Comparison of ENCODE assay signal across 7 mouse cellular contexts in genomic region chr7:25218705-25219415, GRCm38 (mm10). TPM values are rescaled to one million over a fixed set of nuclear protein-coding genes. Genes with fewer than 3 reads are reported as not detected.
DNase-seq lines count a peak whose midpoint lies in the region; ATAC-seq and TF ChIP-seq lines count a peak whose summit lies in the region.

No protein-coding gene starts in this region.

- H3K4me3 ChIP-seq in G1E (ENCODE audit: low read depth, low read length) = peak overlapping the region; percentile 90
- peak overlapping the region; percentile 63 for H3K4me3 ChIP-seq in embryonic facial prominence, embryonic 14.5 days (ENCODE audit: low read depth, low read length)
- H3K4me3 ChIP-seq in hindbrain, embryonic 10.5 days = peak overlapping the region; percentile 80
- H3K4me3 ChIP-seq in limb, embryonic 12.5 days (replicated peaks) = peak overlapping the region; percentile 71
- peak overlapping the region; percentile 65 for H3K4me3 ChIP-seq in midbrain, embryonic 12.5 days

- peak overlapping the region; percentile 74 for H3K9ac ChIP-seq in embryonic facial prominence, embryonic 14.5 days (ENCODE audit: low read depth, low read length)
- H3K9ac ChIP-seq in limb, embryonic 12.5 days (replicated peaks) = peak overlapping the region; percentile 71
- H3K9ac ChIP-seq in midbrain, embryonic 12.5 days (replicated peaks) = peak overlapping the region; percentile 72

- H3K4me2 ChIP-seq in embryonic facial prominence, embryonic 14.5 days (ENCODE audit: low read depth, low read length) = peak overlapping the region; percentile 92
- H3K4me2 ChIP-seq in limb, embryonic 12.5 days = peak overlapping the region; percentile 92
- peak overlapping the region; percentile 96 for H3K4me2 ChIP-seq in midbrain, embryonic 12.5 days (replicated peaks)

- peaks cover 61% of the 10 kb centered on the region for H3K4me1 ChIP-seq in G1E (ENCODE audit: insufficient read depth, low read depth, low read length)
- peaks cover 13% of the 10 kb centered on the region for H3K4me1 ChIP-seq in embryonic facial prominence, embryonic 14.5 days (ENCODE audit: control insufficient read depth, insufficient read depth, low read length)
- peaks cover 50% of the 10 kb centered on the region for H3K4me1 ChIP-seq in hindbrain, embryonic 10.5 days (replicated peaks)
- H3K4me1 ChIP-seq in limb, embryonic 12.5 days (replicated peaks) = peaks cover 27% of the 10 kb centered on the region
- peaks cover 34% of the 10 kb centered on the region for H3K4me1 ChIP-seq in midbrain, embryonic 12.5 days

- 1% methylated on average over 39 of the region's 53 CpGs for WGBS in embryonic facial prominence, embryonic 14.5 days
- WGBS in hindbrain, embryonic 10.5 days = under 1% methylated on average over 53 of the region's 53 CpGs
- under 1% methylated on average over 53 of the region's 53 CpGs for WGBS in limb, embryonic 12.5 days
- WGBS in midbrain, embryonic 12.5 days = under 1% methylated on average over 53 of the region's 53 CpGs

- peak; percentile 66 for DNase-seq in G1E (ENCODE audit: low spot score)
- peak; percentile 67 for DNase-seq in adrenal gland, postnatal 14 days
- peak; percentile 67 for DNase-seq in embryonic facial prominence, embryonic 14.5 days (ENCODE audit: low spot score)
- peak; percentile 83 for DNase-seq in hindbrain, embryonic 10.5 days (ENCODE audit: low spot score)
- DNase-seq in spleen, postnatal 14 days (ENCODE audit: low spot score in 2 of 2) = peak; percentile 32 to 53

- peaks cover 52% of the 10 kb centered on the region for H3K36me3 ChIP-seq in G1E (replicated peaks)
- peaks cover 19% of the 10 kb centered on the region; the same call in 1 of the 2 replicates for H3K36me3 ChIP-seq in embryonic facial prominence, embryonic 14.5 days (ENCODE audit: control insufficient read depth, insufficient read depth, low read length)
- H3K36me3 ChIP-seq in hindbrain, embryonic 10.5 days = peaks cover 27% of the 10 kb centered on the region
- peaks cover 30% of the 10 kb centered on the region for H3K36me3 ChIP-seq in limb, embryonic 12.5 days
- peaks cover 9% of the 10 kb centered on the region; the same call in 1 of the 2 replicates for H3K36me3 ChIP-seq in midbrain, embryonic 12.5 days

- H3K9me3 ChIP-seq in G1E (replicated peaks) = no peaks in the 10 kb centered on the region
- H3K9me3 ChIP-seq in embryonic facial prominence, embryonic 14.5 days (ENCODE audit: control insufficient read depth, low read length) = no peaks in the 10 kb centered on the region
- H3K9me3 ChIP-seq in hindbrain, embryonic 10.5 days = no peaks in the 10 kb centered on the region
- no peaks in the 10 kb centered on the region for H3K9me3 ChIP-seq in limb, embryonic 12.5 days
- H3K9me3 ChIP-seq in midbrain, embryonic 12.5 days = no peaks in the 10 kb centered on the region

- no peaks in the 10 kb centered on the region for H3K27me3 ChIP-seq in G1E (ENCODE audit: insufficient read depth, low read length)
- no peaks in the 10 kb centered on the region for H3K27me3 ChIP-seq in embryonic facial prominence, embryonic 14.5 days (replicated peaks; ENCODE audit: control insufficient read depth, insufficient read depth, low read length)
- H3K27me3 ChIP-seq in hindbrain, embryonic 10.5 days (ENCODE audit: insufficient read depth, poor library complexity, severe bottlenecking) = peaks cover 5% of the 10 kb centered on the region; the same call in 1 of the 2 replicates
- H3K27me3 ChIP-seq in limb, embryonic 12.5 days = no peaks in the 10 kb centered on the region
- no peaks in the 10 kb centered on the region for H3K27me3 ChIP-seq in midbrain, embryonic 12.5 days

- no peak for TF ChIP-seq CTCF in G1E (IDR thresholded peaks at IDR 0.05; ENCODE audit: low read depth, low read length)

- H3K27ac ChIP-seq in embryonic facial prominence, embryonic 14.5 days (replicated peaks; ENCODE audit: low read depth, low read length) = 0 out of 2 replicates have a peak overlapping the region, but pooled peaks have one; percentile 61
- H3K27ac ChIP-seq in hindbrain, embryonic 10.5 days = peak overlapping the region; percentile 97
- peak overlapping the region; percentile 82 for H3K27ac ChIP-seq in limb, embryonic 12.5 days
- peak overlapping the region; percentile 76 for H3K27ac ChIP-seq in midbrain, embryonic 12.5 days (replicated peaks)

- ATAC-seq in G1E (ENCODE audit: extremely low read depth, insufficient number of reproducible peaks, low FRiP score, poor library complexity, severe bottlenecking) = no peak
- ATAC-seq in embryonic facial prominence, embryonic 14.5 days (ENCODE audit: low read depth) = 0 out of 2 replicates have a peak, but pooled peaks have one; percentile 8
- ATAC-seq in limb, embryonic 12.5 days (ENCODE audit: insufficient number of reproducible peaks, insufficient read depth, low FRiP score, low TSS enrichment, low read depth) = peak; percentile 6
- peak; percentile 1; the same call in 1 of the 2 replicates for ATAC-seq in midbrain, embryonic 12.5 days (ENCODE audit: low FRiP score, low read depth)

RNA-seq across cellular contexts. Expression of gene Dedd2, which starts 1.6 kb away (rescaled TPM):
- total RNA-seq in G1E (2014; fragmentation: Nextera tagmentation) = 4.6 and 13.1 TPM in 2 replicates
- 9.7 and 13.2 TPM in 2 replicates for total RNA-seq in G1E (2017)
- polyA plus RNA-seq in G1E (2012) = 43.7 and 55.3 TPM in 2 replicates
- total RNA-seq in adrenal gland, postnatal 14 days (2021) = 17.4 and 17.9 TPM in 2 replicates
- 8.3 and 9.4 TPM in 2 replicates for polyA plus RNA-seq in embryonic facial prominence, embryonic 14.5 days (2014; fragmentation: Nextera tagmentation; extraction: Ambion mirVana)
- 10.2 and 11.2 TPM in 2 replicates for polyA plus RNA-seq in hindbrain, embryonic 10.5 days (2016; fragmentation: Nextera tagmentation; extraction: Ambion mirVana)
- 12.2 and 13.6 TPM in 2 replicates for polyA plus RNA-seq in limb, embryonic 12.5 days (2016; fragmentation: Nextera tagmentation; extraction: Ambion mirVana)
- 11.7 and 12.2 TPM in 2 replicates for polyA plus RNA-seq in midbrain, embryonic 12.5 days (2016; fragmentation: Nextera tagmentation; extraction: Ambion mirVana)

RNA-seq across cellular contexts. Expression of gene Zfp526, which starts 2.4 kb away (rescaled TPM):
- total RNA-seq in G1E (2014; fragmentation: Nextera tagmentation) = 20.4 and 20.8 TPM in 2 replicates
- 8.8 and 9.9 TPM in 2 replicates for total RNA-seq in G1E (2017)
- polyA plus RNA-seq in G1E (2012) = 27.6 and 28.7 TPM in 2 replicates
- 9.0 and 11.6 TPM in 2 replicates for total RNA-seq in adrenal gland, postnatal 14 days (2021)
- 4.1 and 4.4 TPM in 2 replicates for polyA plus RNA-seq in embryonic facial prominence, embryonic 14.5 days (2014; fragmentation: Nextera tagmentation; extraction: Ambion mirVana)
- polyA plus RNA-seq in hindbrain, embryonic 10.5 days (2016; fragmentation: Nextera tagmentation; extraction: Ambion mirVana) = 2.5 and 3.0 TPM in 2 replicates
- polyA plus RNA-seq in limb, embryonic 12.5 days (2016; fragmentation: Nextera tagmentation; extraction: Ambion mirVana) = 3.1 and 3.4 TPM in 2 replicates
- 2.3 and 2.5 TPM in 2 replicates for polyA plus RNA-seq in midbrain, embryonic 12.5 days (2016; fragmentation: Nextera tagmentation; extraction: Ambion mirVana)

RNA-seq across cellular contexts. Expression of gene Gsk3a, which starts 18.8 kb away (rescaled TPM):
- total RNA-seq in G1E (2014; fragmentation: Nextera tagmentation) (154 and 167 TPM in 2 replicates), G1E (2017) (38.9 and 41.6 TPM in 2 replicates)
- 107 and 113 TPM in 2 replicates for polyA plus RNA-seq in G1E (2012)
- total RNA-seq in adrenal gland, postnatal 14 days (2021) = 96.8 and 104 TPM in 2 replicates
- 14.3 and 14.8 TPM in 2 replicates for polyA plus RNA-seq in embryonic facial prominence, embryonic 14.5 days (2014; fragmentation: Nextera tagmentation; extraction: Ambion mirVana)
- 11.6 and 12.5 TPM in 2 replicates for polyA plus RNA-seq in hindbrain, embryonic 10.5 days (2016; fragmentation: Nextera tagmentation; extraction: Ambion mirVana)
- polyA plus RNA-seq in limb, embryonic 12.5 days (2016; fragmentation: Nextera tagmentation; extraction: Ambion mirVana) = 16.9 and 19.4 TPM in 2 replicates
- 17.9 and 19.0 TPM in 2 replicates for polyA plus RNA-seq in midbrain, embryonic 12.5 days (2016; fragmentation: Nextera tagmentation; extraction: Ambion mirVana)

RNA-seq across cellular contexts. Expression of gene Erf, which starts 31.7 kb away (rescaled TPM):
- total RNA-seq in G1E (2014; fragmentation: Nextera tagmentation) (31.5 and 43.4 TPM in 2 replicates), G1E (2017) (6.9 TPM in 2 replicates)
- polyA plus RNA-seq in G1E (2012) = 97.7 and 117 TPM in 2 replicates
- total RNA-seq in adrenal gland, postnatal 14 days (2021) = 29.7 and 34.4 TPM in 2 replicates
- 23.3 and 26.0 TPM in 2 replicates for polyA plus RNA-seq in embryonic facial prominence, embryonic 14.5 days (2014; fragmentation: Nextera tagmentation; extraction: Ambion mirVana)
- 8.0 and 8.6 TPM in 2 replicates for polyA plus RNA-seq in hindbrain, embryonic 10.5 days (2016; fragmentation: Nextera tagmentation; extraction: Ambion mirVana)
- 22.3 and 24.3 TPM in 2 replicates for polyA plus RNA-seq in limb, embryonic 12.5 days (2016; fragmentation: Nextera tagmentation; extraction: Ambion mirVana)
- polyA plus RNA-seq in midbrain, embryonic 12.5 days (2016; fragmentation: Nextera tagmentation; extraction: Ambion mirVana) = 8.8 and 10.0 TPM in 2 replicates

RNA-seq across cellular contexts. Expression of gene Pou2f2, which starts 39.3 kb away (rescaled TPM):
- total RNA-seq in G1E (2014; fragmentation: Nextera tagmentation) (0.38 and 1.6 TPM in 2 replicates), G1E (2017) (0.06 and 0.16 TPM in 2 replicates)
- 0.58 and 0.59 TPM in 2 replicates for polyA plus RNA-seq in G1E (2012)
- 0.96 and 5.1 TPM in 2 replicates for total RNA-seq in adrenal gland, postnatal 14 days (2021)
- 1.5 TPM in 2 replicates for polyA plus RNA-seq in embryonic facial prominence, embryonic 14.5 days (2014; fragmentation: Nextera tagmentation; extraction: Ambion mirVana)
- 19.3 and 41.0 TPM in 2 replicates for polyA plus RNA-seq in hindbrain, embryonic 10.5 days (2016; fragmentation: Nextera tagmentation; extraction: Ambion mirVana)
- polyA plus RNA-seq in limb, embryonic 12.5 days (2016; fragmentation: Nextera tagmentation; extraction: Ambion mirVana) = 2.7 and 2.9 TPM in 2 replicates
- 44.0 and 63.7 TPM in 2 replicates for polyA plus RNA-seq in midbrain, embryonic 12.5 days (2016; fragmentation: Nextera tagmentation; extraction: Ambion mirVana)
